Mouse (Mus musculus): ENCODE measurements at regions not wholly inside any gene's neighbourhood (a gene's known extent, or its start where the extent isn't known, plus 50 kb on each side); places are given as distances from the start of the nearest gene placed in this dataset.

DNA sequence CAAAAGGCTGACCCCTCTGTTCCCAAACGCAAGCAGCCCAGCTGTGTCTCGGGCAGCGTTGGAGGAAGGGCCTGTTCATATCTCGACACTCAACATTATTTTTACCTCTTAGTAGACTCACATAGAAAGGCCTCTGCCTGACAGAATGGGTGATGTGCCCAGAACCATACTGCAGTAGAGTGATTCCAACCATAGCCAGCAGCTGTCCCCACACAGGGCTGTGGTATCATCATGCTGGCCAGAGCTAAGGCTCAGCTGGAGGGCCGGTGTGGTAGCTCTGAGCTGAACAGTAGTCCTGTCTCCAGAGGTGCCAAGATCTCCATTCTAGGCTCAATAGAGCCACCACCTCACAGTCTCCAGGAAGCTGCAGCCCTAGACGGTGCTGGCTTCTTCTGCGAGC lies 437.3 kb downstream of the Matn1 start:
- DNase-seq: no peak

- no peak for DNase-seq
These were observed 439.7 kb downstream of the Matn1 start for GRCm38 (mm10) chr4:131383862-131384261.

DNA sequence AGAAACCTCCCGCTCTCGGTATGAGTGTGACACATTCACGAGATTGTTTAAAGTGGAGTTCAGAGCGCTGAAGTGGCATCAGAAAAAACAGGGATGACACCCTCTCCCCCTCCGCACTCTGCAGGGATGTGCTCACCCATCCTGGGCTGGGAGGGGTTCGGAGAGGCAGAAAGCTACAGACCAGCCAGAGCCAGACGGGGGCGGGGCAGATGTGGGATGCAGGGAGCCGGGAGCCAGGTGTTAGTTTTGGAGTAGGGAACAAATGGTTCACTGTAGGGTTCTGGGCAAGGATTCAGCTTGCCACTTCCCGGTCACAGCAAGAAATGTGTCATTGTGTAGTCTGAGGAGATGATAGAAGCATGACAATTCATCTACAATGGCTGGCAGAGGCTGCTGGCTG lies 442.8 kb downstream of the Matn1 start:
- no peak for DNase-seq

- DNase-seq: no peak
These were observed 446.8 kb downstream of the Ptpru start for GRCm38 (mm10) chr4:131391119-131391923.

DNA sequence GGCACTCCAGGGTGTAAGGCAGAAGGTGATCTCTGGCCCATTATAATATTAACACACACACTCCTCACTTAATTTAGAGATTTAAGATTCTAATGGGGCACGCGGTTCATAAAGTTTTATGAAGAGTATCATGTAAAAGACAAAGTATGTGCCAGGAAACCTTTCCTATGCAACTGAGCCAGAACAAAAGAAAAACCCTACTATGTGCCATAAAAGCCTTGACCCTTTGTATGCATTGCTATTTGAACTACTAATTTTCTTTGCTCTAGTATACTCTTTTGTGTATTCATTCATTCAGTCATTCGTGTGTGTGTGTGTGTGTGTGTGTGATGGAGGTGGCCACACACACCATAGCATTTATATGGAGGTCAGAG lies 446.2 kb downstream of the Ptpru start:
- DNase-seq: no peak

DNA sequence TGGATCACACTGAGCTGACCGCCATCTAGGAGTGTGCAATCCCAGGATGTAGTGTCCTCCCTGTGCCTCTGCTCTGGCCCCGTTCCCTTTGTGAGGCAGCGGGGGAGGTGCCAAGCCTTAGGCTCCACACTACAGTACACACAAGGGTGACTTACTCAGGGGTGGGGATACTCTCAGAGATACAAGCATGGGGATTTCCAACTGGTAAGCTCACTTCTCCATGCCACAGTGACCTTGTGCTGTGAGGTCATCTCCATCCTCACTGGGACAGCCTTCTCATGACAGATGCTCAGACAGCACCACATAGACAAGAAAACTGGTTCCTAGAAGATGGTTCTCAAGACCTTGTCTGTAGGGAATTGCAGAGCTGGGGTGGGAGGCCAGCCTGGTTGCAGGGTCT lies 445.6 kb downstream of the Ptpru start:
- DNase-seq: no peak

GRCm38 (mm10) chr4:131396226-131396840 lies 441.8 kb downstream of the Ptpru start:
- DNase-seq: no peak

DNA sequence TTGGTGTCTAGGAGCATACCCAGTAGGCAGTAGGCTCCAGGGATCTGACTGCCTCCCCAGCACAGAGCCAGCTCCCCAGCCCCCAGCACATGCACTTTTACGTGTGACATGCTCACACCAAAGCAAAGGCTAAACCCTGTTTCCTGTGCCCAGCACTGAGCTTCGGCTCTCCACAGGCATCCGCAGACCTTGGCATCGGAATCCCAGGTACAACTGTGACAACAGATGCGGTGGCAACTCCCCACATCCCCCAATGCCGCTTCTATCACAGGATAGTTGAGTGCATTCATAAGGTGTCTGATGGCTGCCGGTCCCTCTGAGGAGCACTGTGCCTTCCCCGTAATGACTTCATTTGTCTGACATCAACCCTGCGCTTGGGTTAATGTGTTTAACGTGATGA lies 440.9 kb downstream of the Ptpru start:
- DNase-seq: no peak

DNA sequence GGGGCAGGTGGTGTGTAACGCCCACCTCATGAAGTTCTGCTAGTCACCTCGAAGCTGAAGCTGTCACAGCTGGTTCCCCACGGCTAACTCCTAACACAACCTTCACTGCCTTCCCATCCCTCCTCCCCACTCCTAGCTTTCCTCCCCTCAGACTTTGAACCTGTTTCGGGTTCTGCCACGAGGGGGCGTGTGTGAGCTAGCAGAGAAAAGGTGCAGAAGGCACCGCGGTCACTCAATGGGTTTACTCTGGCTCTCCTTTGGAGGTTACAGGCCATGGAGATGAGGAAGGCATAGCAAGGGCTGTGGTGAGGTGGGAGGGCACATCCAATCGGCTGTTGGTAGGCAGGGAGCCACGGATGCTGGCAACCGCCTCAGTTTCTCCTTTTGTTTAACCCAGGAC lies 437.3 kb downstream of the Ptpru start:
- DNase-seq: peak; percentile 2 to 7

DNA sequence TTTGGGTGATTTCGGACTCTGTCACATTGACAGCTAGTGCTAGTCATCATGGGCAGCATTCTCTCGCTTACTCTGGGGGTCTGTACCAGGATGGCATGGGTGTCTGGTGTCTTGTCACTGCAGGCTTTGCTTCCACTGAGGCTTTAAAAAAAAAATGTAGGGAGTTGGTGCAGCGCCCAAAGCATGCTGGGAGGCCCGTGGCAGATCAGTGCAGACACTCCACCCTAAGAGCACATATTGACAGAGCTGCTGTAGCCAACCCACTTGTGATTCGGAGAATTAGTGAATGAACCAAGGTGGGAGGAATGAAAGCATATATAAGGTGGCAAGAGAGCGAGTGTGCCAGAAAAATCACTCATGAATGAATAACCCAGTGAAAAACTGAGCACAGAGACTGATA lies 436.8 kb downstream of the Ptpru start:
- no peak for DNase-seq

DNA sequence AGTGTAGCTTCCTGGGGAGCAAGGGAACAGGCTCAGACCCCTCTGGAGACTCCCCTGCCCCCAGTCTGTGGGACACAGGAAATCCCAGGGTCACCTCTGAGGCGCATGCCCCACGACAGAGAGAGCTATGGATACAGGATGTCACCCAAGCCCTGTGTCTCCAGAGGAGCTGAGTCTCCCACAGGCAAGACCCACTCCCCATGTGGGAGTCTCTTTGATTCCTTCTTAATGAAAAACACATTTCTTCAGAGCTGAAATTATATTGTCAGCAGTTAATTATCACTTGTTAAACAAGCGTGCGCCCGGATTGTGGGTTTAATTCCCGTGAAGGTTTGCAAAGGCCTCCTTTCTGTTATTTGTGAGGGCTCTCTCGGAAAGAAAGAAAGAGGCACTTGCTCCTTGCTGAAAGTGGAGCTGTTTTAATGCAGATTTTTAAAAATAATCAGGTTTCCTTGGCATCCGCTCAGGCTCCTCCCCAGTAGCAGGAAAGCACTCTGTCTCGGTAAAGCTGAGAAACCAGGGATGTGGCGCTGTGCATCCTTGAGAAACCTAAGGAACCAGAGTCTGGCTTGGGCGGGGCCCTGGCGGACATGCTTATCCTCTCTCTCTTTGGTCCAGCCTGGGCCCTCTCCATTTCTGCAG lies 432.6 kb downstream of the Ptpru start:
- no peak for DNase-seq

DNA sequence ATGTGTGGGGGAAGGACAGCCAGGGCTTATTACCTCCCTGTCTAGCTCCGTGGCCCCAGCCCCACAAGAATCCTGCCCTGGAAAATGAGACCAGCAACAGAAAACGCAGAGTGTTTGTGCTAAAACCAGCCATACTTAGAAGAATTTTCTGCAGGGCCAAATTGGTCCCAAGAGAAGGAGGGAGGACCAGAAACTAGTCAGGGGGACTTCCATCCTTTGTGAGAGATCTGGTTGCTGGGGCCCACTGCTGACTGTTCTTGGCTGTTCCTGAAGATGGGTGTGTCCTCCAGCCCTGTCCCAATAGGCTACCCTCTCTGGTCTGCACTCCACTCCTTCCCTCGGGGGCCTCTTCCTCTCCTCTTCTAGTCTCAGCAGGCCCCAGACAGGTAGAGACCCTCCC lies 430.6 kb downstream of the Ptpru start:
- DNase-seq: no peak

DNA sequence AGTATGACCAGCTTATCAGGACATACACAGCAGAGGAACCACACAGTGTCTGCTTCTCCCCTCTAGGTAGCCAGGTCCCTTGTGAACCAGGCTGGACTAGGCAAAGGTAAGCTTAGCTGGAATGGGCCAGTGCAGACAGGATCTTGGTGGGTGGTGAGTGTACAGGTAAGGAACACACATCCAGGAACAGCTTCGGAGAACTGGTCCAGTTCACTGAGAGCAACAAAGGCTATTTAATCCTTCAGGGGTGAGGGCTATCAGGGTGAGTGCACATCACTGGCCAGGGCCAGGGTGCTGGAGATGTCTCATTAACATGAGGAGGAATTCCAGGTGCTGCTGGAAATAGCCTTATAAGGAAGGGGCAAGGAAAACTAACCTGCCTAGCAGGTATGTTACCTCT lies 429.4 kb downstream of the Ptpru start:
- no peak for DNase-seq

DNA sequence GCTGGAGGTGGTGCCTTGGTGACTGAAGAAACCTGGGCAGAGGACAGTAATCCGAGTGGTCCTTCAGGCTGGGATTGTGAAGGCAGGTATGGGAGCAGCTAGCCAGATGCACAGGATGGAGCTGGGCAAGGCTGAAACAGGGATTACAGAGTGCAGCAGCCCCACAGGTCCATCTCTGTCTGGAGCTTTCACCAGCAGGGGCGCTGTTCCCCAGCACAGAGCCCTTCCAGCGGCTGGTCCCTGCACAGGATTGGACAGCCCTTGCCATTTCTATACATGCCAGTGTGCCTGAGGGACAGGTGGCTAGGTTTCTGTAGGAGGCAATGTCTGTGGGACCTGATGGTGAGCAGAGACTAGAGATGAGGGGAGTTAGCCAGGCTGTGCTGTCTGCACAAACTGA lies 428.3 kb downstream of the Ptpru start:
- peak; percentile 5 to 9 for DNase-seq

DNA sequence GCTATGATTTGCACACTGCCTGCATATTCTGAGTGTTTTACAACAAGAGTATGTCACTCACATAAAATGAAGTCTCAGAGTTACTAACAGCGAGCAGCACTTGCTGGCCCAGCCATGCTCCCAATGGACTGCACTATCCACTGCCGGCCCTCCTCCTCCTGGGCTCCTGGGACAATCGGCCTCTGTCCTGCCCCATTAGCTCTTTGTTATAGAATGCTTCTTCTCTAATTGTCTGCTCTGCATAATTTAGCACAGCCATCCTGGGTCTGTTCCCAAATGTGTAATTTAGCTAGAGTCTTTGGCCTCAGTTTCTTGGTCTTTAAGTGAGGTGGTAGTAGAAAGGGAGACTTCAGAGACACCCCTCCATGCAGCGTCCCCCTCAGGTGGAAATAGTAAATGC lies 426.2 kb downstream of the Ptpru start:
- no peak for DNase-seq

DNA sequence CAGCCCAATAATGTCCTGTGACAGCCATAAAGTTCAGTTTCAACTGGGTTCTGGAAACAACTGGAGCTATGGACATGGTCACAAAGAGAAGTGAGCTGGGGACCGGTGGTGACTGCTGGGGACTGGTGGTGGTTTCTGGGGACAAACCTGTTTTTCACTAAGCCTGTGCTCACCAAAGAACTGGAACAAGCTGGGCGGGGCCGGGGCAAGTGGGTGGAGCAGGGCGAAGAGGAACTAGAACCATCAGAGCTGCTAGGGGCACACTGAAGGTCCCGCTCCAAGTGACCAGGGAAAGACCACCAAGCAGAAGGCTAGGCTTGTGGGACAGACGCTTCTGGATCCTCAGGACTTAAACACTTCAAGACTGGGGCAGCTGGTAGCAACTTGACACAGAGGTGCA lies 424.7 kb downstream of the Ptpru start:
- DNase-seq: no peak

GRCm38 (mm10) chr4:131415453-131415852 lies 422.6 kb downstream of the Ptpru start:
- no peak for DNase-seq

GRCm38 (mm10) chr4:131416209-131416608 lies 421.9 kb downstream of the Ptpru start:
- DNase-seq: no peak

DNA sequence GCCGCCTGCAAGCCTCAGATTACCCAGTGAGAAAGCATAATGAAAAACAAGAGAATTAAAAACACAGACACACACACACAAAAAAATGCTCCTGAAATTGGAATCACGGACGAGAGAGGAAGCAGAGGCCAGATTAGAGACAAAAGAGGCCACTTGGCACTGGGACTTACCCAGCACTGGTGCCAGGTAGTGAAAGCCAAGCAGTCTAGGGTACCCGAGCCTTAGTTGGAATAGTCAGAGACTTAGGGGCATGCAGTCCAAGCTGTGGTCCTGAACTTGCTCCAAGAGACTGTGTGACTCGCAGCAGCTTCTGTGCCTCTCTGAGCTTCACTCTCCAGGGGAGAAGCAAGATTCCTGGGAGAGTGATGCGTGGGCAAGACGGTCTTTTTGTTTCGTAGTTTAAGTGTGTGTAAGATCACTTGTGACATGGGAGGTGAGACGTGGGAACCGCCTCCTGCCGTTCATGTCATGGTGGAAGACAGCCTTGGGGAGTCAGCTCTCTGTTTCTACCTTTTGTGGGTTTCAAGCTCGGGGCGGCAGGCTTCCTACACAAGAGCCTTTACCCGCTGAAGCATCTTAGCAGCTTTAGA lies 420.8 kb downstream of the Ptpru start:
- DNase-seq: no peak

- DNase-seq: no peak
These were observed 412.8 kb downstream of the Ptpru start for GRCm38 (mm10) chr4:131425311-131425710.

DNA sequence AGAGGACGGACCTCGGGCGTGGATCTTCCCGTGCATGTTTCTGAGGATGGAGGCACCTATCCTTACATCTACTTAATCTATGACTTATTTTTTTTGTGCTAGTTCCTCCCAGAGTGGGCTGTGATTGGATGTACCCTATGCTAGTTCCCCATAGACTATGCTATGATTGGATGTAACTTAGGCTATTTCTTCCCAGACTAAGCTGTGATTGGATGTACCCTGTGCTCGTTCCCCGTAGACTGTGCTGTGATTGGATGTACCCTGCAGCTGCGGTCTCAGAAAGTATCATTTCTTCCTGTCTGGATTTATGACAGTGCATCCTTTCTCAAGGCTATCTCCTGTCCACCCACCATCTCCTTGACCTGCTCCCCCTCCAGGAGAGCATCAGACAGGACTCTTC lies 410.2 kb downstream of the Ptpru start:
- DNase-seq: no peak

- no peak for DNase-seq
These were observed 408.7 kb downstream of the Ptpru start for GRCm38 (mm10) chr4:131429356-131429755.

DNA sequence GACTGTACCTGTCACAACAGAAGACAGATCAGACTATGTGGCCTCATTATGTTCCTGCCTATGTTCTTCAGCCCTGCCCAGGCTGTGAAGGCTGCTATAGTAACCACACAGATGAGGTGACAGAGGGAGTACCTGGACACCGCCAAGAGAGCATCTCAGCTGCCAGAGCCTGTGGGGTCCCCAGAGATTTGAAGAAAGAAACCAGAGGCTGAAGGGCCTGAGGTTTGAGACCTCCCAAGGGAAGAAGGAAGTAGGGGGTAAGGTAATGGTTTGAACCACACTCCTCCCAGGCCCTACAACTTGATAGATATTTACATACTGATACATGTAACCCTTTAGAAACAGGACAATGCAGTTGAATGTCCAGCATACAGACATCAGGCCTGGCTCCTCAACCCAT lies 407.7 kb downstream of the Ptpru start:
- no peak for DNase-seq

DNA sequence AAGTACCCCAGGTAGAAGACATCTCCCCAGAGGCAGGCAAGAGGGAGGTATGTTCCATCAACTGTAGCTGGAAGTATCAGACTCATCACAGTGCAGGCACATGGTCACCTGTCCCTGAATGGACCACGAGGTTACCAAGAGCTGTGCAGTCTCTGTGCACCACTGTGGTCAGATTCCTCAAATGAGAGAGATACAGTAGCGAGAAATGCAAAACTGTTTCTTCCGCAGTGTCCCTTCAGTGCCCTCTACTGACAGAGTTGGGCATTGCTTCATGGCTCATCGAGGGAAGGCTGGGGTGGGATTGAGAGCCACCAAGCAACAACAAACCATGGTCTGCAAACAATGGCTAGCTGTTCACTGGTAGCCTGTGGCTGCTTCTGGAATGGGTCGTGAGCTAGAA lies 406.9 kb downstream of the Ptpru start:
- peak in 1 of 2 experiments; percentile 11 for DNase-seq

All from thymus, postnatal 36 days (tissue).